Mouse (Mus musculus): ENCODE data around the gene Ptcd1. TPM values are rescaled to one million over a fixed set of nuclear protein-coding genes. Genes with fewer than 3 reads are reported as not detected.
"Not testable (repeated sequence)": the region's sequence is repeated elsewhere in the genome, so short reads cannot be mapped to it uniquely, and the experiment has no call there.

Gene Ptcd1
- polyA plus RNA-seq (2014; fragmentation: Nextera tagmentation; extraction: Ambion mirVana): 12.3 and 15.9 TPM in 2 replicates

DNA sequence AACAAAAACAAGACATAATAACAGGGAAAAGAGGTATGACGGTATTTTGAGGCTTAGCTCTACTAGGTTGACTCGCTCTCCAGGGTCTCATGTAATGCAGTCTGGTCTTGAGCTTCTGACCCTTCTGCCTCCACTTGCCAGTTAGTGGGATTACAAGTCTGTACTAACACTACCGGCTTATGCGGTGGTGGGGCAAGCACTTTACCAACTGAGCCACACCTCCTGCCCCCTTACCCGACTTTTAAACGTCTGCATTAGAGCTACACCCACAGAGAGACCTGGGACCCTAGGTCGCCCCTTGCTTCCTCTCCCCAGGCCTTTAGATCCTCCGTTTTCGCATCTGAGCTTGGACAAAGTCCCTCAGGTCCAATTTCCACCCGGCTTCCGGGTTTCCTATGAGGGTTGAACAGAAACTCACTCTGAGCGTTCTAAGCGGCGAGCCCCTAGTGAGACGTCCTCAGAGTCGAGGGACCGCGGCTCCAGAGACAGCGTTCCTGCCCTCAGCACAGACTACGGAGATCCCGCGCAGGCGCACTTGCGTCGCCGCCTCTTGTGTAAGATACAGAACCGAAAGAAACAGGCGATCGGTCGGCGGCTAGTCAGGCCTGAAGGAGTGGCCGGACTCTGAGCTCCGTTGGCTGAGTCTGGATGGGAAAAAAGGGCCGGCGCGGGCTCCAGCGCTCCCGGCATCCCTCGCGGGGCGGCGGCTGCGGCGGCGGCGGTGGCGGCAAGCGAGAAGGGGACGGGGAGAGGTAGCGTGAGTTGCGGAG, at the start of gene Ptcd1, which contains the start of gene Cpsf4:
Gene Ptcd1 (minus strand): TSS at position 573 of the 770 bp plus-strand sequence.
Gene Cpsf4 (plus strand): TSS at position 678 of the 770 bp plus-strand sequence.
- peak within 1 kb of the TSS; percentile 70 for H3K27ac ChIP-seq (ENCODE audit: low read depth, low read length)
- DNase-seq (ENCODE audit: low spot score): peak; percentile 100
- ATAC-seq (ENCODE audit: low FRiP score): peak; percentile 97
- H3K9ac ChIP-seq (ENCODE audit: low read depth, low read length): peak within 1 kb of the TSS; percentile 88
- 0 out of 2 replicates have a peak, but pooled peaks cover 3% of the 10 kb centered on the region for H3K36me3 ChIP-seq (ENCODE audit: control insufficient read depth, insufficient read depth, low read length)
- no peaks in the 10 kb centered on the region for H3K9me3 ChIP-seq (ENCODE audit: control insufficient read depth, low read length)
- under 1% methylated on average over 50 of the region's 51 CpGs for WGBS
- H3K4me1 ChIP-seq (replicated peaks; ENCODE audit: control insufficient read depth, insufficient read depth, low read length): peaks cover 4% of the 10 kb centered on the region; the same call in 1 of the 2 replicates
- H3K4me3 ChIP-seq (ENCODE audit: low read depth, low read length): peak within 1 kb of the TSS; percentile 90
- peak within 1 kb of the TSS; percentile 68 for H3K4me2 ChIP-seq (replicated peaks; ENCODE audit: low read depth, low read length)
- H3K27me3 ChIP-seq (ENCODE audit: control insufficient read depth, insufficient read depth, low read length): no peaks in the 10 kb centered on the region

DNA sequence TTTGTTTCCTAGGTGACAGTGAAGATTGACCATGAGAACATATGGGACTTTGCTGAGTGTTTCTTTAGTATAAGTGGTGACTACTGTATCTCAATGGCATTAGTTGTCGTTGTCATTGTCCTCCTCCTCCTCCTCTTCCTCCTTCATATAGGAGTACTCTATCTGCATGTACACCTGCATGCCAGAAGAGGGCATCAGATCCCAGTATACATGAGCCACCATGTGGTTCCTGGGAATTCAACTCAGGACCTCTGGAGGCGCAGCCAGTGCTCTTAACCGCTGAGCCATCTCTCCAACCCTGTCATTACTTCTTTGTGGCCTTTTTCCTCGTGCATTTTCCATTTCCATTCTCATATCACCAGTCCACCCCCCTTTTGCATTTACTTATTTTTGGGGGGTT, 47.8 kb upstream of the Ptcd1 start:
- H3K9ac ChIP-seq (ENCODE audit: low read depth, low read length): no peak overlapping the region
- 65% methylated on average over 4 of the region's 4 CpGs for WGBS
- 0 out of 2 replicates have a peak, but pooled peaks cover 9% of the 10 kb centered on the region for H3K36me3 ChIP-seq (ENCODE audit: control insufficient read depth, insufficient read depth, low read length)
- no peak overlapping the region for H3K27ac ChIP-seq (ENCODE audit: low read depth, low read length)
- H3K9me3 ChIP-seq (ENCODE audit: control insufficient read depth, low read length): no peaks in the 10 kb centered on the region
- H3K4me1 ChIP-seq (replicated peaks; ENCODE audit: control insufficient read depth, insufficient read depth, low read length): no peaks in the 10 kb centered on the region
- H3K4me3 ChIP-seq (ENCODE audit: low read depth, low read length): no peak overlapping the region
- DNase-seq (ENCODE audit: low spot score): no peak
- no peaks in the 10 kb centered on the region for H3K27me3 ChIP-seq (ENCODE audit: control insufficient read depth, insufficient read depth, low read length)
- H3K4me2 ChIP-seq (replicated peaks; ENCODE audit: low read depth, low read length): no peak overlapping the region
- no peak; the same call in 1 of the 2 replicates for ATAC-seq (ENCODE audit: low FRiP score)

DNA sequence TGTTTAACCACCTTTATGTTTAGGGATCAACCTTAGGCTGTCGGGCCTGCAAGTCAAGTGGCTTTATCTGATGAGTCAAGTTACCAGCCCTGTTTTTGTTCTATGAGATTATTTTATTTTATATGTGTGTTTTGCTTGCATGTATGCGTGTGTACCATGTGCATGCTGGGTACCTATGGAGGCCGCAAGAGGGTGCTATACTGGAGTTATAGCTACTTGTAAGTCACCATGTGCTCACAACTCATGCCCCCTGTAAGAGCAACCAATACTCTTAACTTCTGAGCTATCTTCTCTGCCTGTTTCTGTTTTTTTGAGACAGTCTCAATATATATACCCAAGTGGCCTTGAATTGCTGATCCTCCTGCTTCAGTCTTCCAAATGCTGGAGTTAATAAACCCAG, 46.6 kb upstream of the Ptcd1 start:
- Histone ChIP-seq H3K4me1 (replicated peaks; ENCODE audit: control insufficient read depth, insufficient read depth, low read length) (no peaks in the 10 kb centered on the region), H3K9ac (ENCODE audit: low read depth, low read length) (no peak overlapping the region), H3K4me2 (replicated peaks; ENCODE audit: low read depth, low read length) (no peak overlapping the region), H3K9me3 (ENCODE audit: control insufficient read depth, low read length) (no peaks in the 10 kb centered on the region), H3K4me3 (ENCODE audit: low read depth, low read length) (no peak overlapping the region), H3K36me3 (ENCODE audit: control insufficient read depth, insufficient read depth, low read length) (0 out of 2 replicates have a peak, but pooled peaks cover 8% of the 10 kb centered on the region), H3K27me3 (ENCODE audit: control insufficient read depth, insufficient read depth, low read length) (no peaks in the 10 kb centered on the region), H3K27ac (ENCODE audit: low read depth, low read length) (no peak overlapping the region)
- ATAC-seq (ENCODE audit: low FRiP score) (no peak), DNase-seq (ENCODE audit: low spot score) (no peak)
- 95% methylated on average over 3 of the region's 3 CpGs for WGBS

DNA sequence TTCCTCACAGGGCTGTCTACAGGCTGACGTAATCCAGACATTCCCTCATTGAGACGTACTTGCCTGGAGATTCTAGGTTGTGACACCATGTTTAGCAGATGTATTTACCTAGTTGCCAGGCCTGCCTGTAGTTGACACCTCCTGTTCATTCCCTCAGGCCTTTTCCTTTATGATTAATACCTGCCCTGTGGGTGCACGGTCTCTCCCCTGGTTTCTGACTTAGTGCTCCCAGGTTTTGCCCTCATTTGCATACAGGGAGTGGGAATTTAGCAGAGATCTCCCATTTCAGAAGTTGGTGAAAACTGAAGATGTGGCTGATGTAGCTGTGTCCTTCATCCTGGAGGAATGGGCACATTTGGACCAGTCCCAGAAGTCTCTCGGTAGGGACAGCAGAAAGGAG, 45.3 kb upstream of the Ptcd1 start:
- DNase-seq (ENCODE audit: low spot score): no peak
- Histone ChIP-seq H3K4me3 (ENCODE audit: low read depth, low read length) (no peak overlapping the region), H3K27me3 (ENCODE audit: control insufficient read depth, insufficient read depth, low read length) (no peaks in the 10 kb centered on the region), H3K4me2 (replicated peaks; ENCODE audit: low read depth, low read length) (no peak overlapping the region), H3K4me1 (replicated peaks; ENCODE audit: control insufficient read depth, insufficient read depth, low read length) (no peaks in the 10 kb centered on the region), H3K36me3 (ENCODE audit: control insufficient read depth, insufficient read depth, low read length) (0 out of 2 replicates have a peak, but pooled peaks cover 5% of the 10 kb centered on the region), H3K27ac (ENCODE audit: low read depth, low read length) (no peak overlapping the region), H3K9me3 (ENCODE audit: control insufficient read depth, low read length) (no peaks in the 10 kb centered on the region), H3K9ac (ENCODE audit: low read depth, low read length) (no peak overlapping the region)
- ATAC-seq (ENCODE audit: low FRiP score): no peak
- WGBS: 93% methylated on average over 4 of the region's 4 CpGs

DNA sequence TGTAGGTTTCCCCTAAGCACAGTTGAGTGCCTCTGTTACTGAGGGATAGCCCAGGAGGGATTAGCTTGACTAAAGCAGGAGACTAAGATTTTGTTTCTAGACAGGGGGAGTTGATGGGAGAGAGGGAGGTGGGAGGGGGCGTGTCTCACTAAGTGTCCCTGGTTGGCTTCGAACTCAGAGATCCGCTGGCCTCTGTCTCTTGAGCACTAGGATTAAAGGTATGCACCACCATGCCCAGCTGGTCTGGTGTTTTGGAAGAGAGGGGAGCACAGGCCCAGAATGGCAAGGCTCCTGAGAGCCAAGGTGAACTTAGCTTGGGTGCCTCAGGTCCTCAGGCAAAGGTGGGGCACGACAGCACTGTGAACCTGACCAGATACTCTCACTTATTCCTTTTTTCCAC, 44.4 kb upstream of the Ptcd1 start:
- H3K9me3 ChIP-seq (ENCODE audit: control insufficient read depth, low read length): no peaks in the 10 kb centered on the region
- no peak for ATAC-seq (ENCODE audit: low FRiP score)
- H3K27ac ChIP-seq (ENCODE audit: low read depth, low read length): no peak overlapping the region
- H3K4me3 ChIP-seq (ENCODE audit: low read depth, low read length): no peak overlapping the region
- no peak overlapping the region for H3K9ac ChIP-seq (ENCODE audit: low read depth, low read length)
- H3K36me3 ChIP-seq (ENCODE audit: control insufficient read depth, insufficient read depth, low read length): 0 out of 2 replicates have a peak, but pooled peaks cover 5% of the 10 kb centered on the region
- H3K27me3 ChIP-seq (ENCODE audit: control insufficient read depth, insufficient read depth, low read length): no peaks in the 10 kb centered on the region
- H3K4me2 ChIP-seq (replicated peaks; ENCODE audit: low read depth, low read length): no peak overlapping the region
- 91% methylated on average over 4 of the region's 4 CpGs for WGBS
- no peaks in the 10 kb centered on the region for H3K4me1 ChIP-seq (replicated peaks; ENCODE audit: control insufficient read depth, insufficient read depth, low read length)
- DNase-seq (ENCODE audit: low spot score): no peak

DNA sequence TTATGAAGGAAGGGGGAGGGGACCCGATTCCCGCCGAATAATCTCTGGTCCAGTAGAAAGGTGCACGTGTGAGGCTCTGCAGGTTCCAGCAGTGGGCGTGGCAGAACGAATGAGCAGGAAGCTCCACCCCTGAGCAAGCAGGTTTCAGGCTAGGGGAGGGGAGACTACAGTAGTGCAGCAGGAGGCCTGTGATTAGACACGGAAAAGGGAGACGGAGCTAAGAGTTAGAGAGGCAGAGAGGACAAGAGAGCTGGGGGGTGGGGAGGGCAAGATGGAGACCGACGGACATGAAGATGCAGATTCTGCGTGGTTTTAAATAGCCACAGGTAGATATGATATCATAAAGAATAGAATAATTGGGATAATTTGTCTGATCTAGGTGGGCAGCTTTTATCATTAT, 41.5 kb upstream of the Ptcd1 start:
- H3K27me3 ChIP-seq (ENCODE audit: control insufficient read depth, insufficient read depth, low read length); H3K9ac ChIP-seq (ENCODE audit: low read depth, low read length); H3K9me3 ChIP-seq (ENCODE audit: control insufficient read depth, low read length); H3K4me3 ChIP-seq (ENCODE audit: low read depth, low read length); H3K4me2 ChIP-seq (replicated peaks; ENCODE audit: low read depth, low read length); H3K27ac ChIP-seq (ENCODE audit: low read depth, low read length); ATAC-seq (ENCODE audit: low FRiP score); H3K4me1 ChIP-seq (replicated peaks; ENCODE audit: control insufficient read depth, insufficient read depth, low read length); DNase-seq (ENCODE audit: low spot score); H3K36me3 ChIP-seq (ENCODE audit: control insufficient read depth, insufficient read depth, low read length): not testable (repeated sequence)
- whole genome bisulfite sequencing: 46% methylated on average over 11 of the region's 11 CpGs

DNA sequence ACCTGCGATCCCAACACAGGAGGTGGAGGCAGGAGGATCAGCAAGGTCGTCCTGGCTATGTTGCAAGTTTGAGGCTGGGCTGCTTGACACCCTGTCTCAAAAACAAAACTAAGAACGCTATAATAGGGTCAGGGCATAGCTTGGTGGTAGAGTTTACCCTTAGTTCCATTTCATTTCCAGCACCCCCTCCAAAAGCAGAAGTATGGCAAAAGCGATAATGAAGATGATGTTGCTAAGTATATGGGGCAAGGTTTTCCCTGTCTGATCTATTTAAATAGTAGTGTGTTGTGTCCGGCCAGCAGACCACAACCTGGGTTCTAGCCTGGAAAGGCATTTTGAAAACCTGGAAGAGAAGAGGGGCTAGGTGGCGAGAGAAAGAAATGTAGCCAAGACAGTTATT, 41.0 kb upstream of the Ptcd1 start:
- 86% methylated on average over 5 of the region's 6 CpGs for WGBS
- DNase-seq (ENCODE audit: low spot score): no peak
- 0 out of 2 replicates have a peak, but pooled peaks cover 5% of the 10 kb centered on the region for H3K36me3 ChIP-seq (ENCODE audit: control insufficient read depth, insufficient read depth, low read length)
- H3K27ac ChIP-seq (ENCODE audit: low read depth, low read length): no peak overlapping the region
- H3K4me1 ChIP-seq (replicated peaks; ENCODE audit: control insufficient read depth, insufficient read depth, low read length): peaks cover 4% of the 10 kb centered on the region
- no peak overlapping the region for H3K4me3 ChIP-seq (ENCODE audit: low read depth, low read length)
- H3K9me3 ChIP-seq (ENCODE audit: control insufficient read depth, low read length): no peaks in the 10 kb centered on the region
- H3K27me3 ChIP-seq (ENCODE audit: control insufficient read depth, insufficient read depth, low read length): no peaks in the 10 kb centered on the region
- H3K9ac ChIP-seq (ENCODE audit: low read depth, low read length): no peak overlapping the region
- no peak overlapping the region for H3K4me2 ChIP-seq (replicated peaks; ENCODE audit: low read depth, low read length)
- ATAC-seq (ENCODE audit: low FRiP score): no peak

DNA sequence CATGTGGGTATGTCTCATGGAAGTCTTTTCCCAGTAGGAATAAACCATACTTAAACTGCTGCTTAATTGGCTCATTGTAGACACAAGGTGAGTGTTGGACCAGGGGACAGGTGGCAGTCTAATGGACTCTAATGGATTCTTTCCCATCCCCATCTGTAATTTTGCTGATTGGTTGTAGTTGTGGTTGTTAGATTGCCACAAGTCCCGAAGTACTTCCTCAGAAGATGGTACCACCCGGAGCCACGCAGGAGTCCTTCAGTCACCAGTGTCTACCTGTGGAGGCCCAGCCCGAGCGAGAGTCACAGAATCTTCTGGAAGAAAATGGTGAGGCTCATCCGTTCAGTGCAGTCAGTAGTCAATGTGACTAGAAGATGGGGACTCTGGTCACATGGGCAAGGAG, 40.5 kb upstream of the Ptcd1 start:
- H3K4me2 ChIP-seq (replicated peaks; ENCODE audit: low read depth, low read length): no peak overlapping the region
- H3K4me3 ChIP-seq (ENCODE audit: low read depth, low read length): no peak overlapping the region
- ATAC-seq (ENCODE audit: low FRiP score): no peak
- no peak overlapping the region for H3K27ac ChIP-seq (ENCODE audit: low read depth, low read length)
- WGBS: 95% methylated on average over 6 of the region's 6 CpGs
- no peak overlapping the region for H3K9ac ChIP-seq (ENCODE audit: low read depth, low read length)
- no peaks in the 10 kb centered on the region for H3K9me3 ChIP-seq (ENCODE audit: control insufficient read depth, low read length)
- 0 out of 2 replicates have a peak, but pooled peaks cover 5% of the 10 kb centered on the region for H3K36me3 ChIP-seq (ENCODE audit: control insufficient read depth, insufficient read depth, low read length)
- H3K4me1 ChIP-seq (replicated peaks; ENCODE audit: control insufficient read depth, insufficient read depth, low read length): peaks cover 4% of the 10 kb centered on the region
- H3K27me3 ChIP-seq (ENCODE audit: control insufficient read depth, insufficient read depth, low read length): no peaks in the 10 kb centered on the region
- DNase-seq (ENCODE audit: low spot score): no peak

DNA sequence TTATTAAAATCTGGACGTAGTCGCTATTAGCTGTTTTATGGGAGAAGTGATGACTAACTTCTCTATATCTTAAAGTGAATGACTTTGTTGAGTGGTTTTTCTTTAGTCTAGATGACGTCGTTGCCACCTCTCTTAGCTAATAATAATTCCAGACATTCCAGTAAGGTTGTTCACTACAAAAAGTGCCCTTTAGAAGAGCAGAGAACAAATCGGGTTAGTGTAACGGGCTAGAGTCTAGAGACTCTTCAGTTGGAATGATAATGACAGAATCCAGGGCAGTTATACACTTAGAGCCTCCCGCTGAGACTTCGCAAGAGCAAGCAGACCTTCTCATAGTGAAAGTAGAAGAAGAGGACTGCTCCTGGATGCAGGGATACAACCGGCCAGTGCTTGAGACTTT, 38.1 kb upstream of the Ptcd1 start:
- peaks cover 4% of the 10 kb centered on the region for H3K4me1 ChIP-seq (replicated peaks; ENCODE audit: control insufficient read depth, insufficient read depth, low read length)
- H3K4me3 ChIP-seq (ENCODE audit: low read depth, low read length): peak overlapping the region; percentile 48
- peak overlapping the region; percentile 7; the same call in 1 of the 2 replicates for H3K9ac ChIP-seq (ENCODE audit: low read depth, low read length)
- H3K27me3 ChIP-seq (ENCODE audit: control insufficient read depth, insufficient read depth, low read length): no peaks in the 10 kb centered on the region
- H3K9me3 ChIP-seq (ENCODE audit: control insufficient read depth, low read length): no peaks in the 10 kb centered on the region
- peak overlapping the region; percentile 38 for H3K4me2 ChIP-seq (replicated peaks; ENCODE audit: low read depth, low read length)
- no peak overlapping the region for H3K27ac ChIP-seq (ENCODE audit: low read depth, low read length)
- 26% methylated on average over 9 of the region's 9 CpGs for WGBS
- DNase-seq (ENCODE audit: low spot score) (no peak), ATAC-seq (ENCODE audit: low FRiP score) (no peak)
- H3K36me3 ChIP-seq (ENCODE audit: control insufficient read depth, insufficient read depth, low read length): no peaks in the 10 kb centered on the region
